Mouse (Mus musculus) liver, embryonic 16.5 days (tissue): ENCODE results near the gene Ephb6. TPM values are rescaled to one million over a fixed set of nuclear protein-coding genes. Genes with fewer than 3 reads are reported as not detected.
A peak's percentile ranks its signal among the peaks of the same experiment; 100 is the strongest.

Experiments
- ATAC-seq: fragments of 200-750 bp; cut with Nextera tagmentation; 2 replicates; pipeline ENCODE4 v1.8.0; 2017; ENCODE audit warnings: low read depth, mild to moderate bottlenecking, moderate number of reproducible peaks, moderate library complexity
- H3K27ac ChIP-seq: fragments of 300-500 bp; sonication (generic); 2 replicates; pipeline ENCODE4 v1.5.1; 2014; ENCODE audit warnings: mild to moderate bottlenecking, low read length
- H3K27me3 ChIP-seq: fragments of 300-500 bp; sonication (generic); 2 replicates; pipeline ENCODE4 v1.6.1; 2014; ENCODE audit warnings: low read depth, low read length, mixed read lengths; ENCODE audit not compliant: control insufficient read depth, insufficient read depth
- H3K36me3 ChIP-seq: fragments of 300-500 bp; sonication (generic); 2 replicates; pipeline ENCODE4 v1.6.1; 2014; ENCODE audit warnings: mild to moderate bottlenecking; ENCODE audit not compliant: control insufficient read depth, insufficient read depth
- H3K4me1 ChIP-seq: fragments of 300-500 bp; sonication (generic); 2 replicates; pipeline ENCODE4 v1.6.1; 2014; ENCODE audit warnings: low read depth, low read length, mixed read lengths; ENCODE audit not compliant: control insufficient read depth
- H3K4me2 ChIP-seq: fragments of 300-500 bp; sonication (generic); 2 replicates; pipeline ENCODE4 v1.6.1; 2014; ENCODE audit warnings: low read depth, low read length, mixed read lengths
- H3K4me3 ChIP-seq: fragments of 300-500 bp; sonication (generic); 2 replicates; pipeline ENCODE4 v1.5.1; 2014; ENCODE audit warnings: low read depth, mild to moderate bottlenecking, low read length
- H3K9ac ChIP-seq: fragments of 300-500 bp; sonication (generic); 2 replicates; pipeline ENCODE4 v1.6.1; 2014; ENCODE audit warnings: low read depth, low read length
- H3K9me3 ChIP-seq: fragments of 300-500 bp; sonication (generic); replicated peaks from 2 replicates; pipeline ENCODE4 v1.6.1; 2016; ENCODE audit warnings: low read length; ENCODE audit not compliant: control insufficient read depth
- WGBS: fragments of 180-500 bp; shearing (Covaris S2); extraction: QIAGEN DNeasy Blood & Tissue Kit; methylation state at CpG from one replicate; pipeline ENCODE4 v1.1.7; 2014; ENCODE audit not compliant: insufficient replicate concordance; 5-methylcytosine and 5-hydroxymethylcytosine counted together
- polyA plus RNA-seq: library from polyadenylated mRNA; unstranded; fragments of >200 nt; fragmentation: Nextera tagmentation; extraction: Ambion mirVana; gene quantifications from 2 replicates; pipeline ENCODE4 v1.2.1, GENCODE M21; 2015

Ephb6 gene
- polyA plus RNA-seq, 1 experiment from 2014 or later: 0.92 TPM

DNA sequence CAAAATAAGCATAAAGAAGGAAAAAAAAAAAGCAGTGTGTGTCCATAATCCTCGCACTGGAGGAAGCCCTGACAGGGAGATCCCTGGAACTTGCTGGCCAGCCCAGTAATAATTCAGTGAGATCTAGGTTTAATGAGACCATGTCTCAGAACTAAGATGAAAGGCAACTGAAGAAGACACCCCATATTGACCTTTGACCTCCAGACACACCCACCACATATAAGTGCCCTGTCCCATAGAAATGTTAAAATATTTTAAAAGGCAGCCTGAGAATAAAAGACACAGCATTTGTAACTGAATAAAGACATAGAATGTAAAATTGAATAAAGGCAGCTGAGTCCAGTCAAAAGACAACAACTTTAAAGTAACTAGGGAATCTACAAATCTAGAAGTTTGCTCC is 40.0 kb upstream of the Ephb6 start:
- no peak overlapping the region for H3K4me2 ChIP-seq
- WGBS: 60% methylated on average over 1 of the region's 1 CpGs
- H3K9me3 ChIP-seq: no peaks in the 10 kb centered on the region
- no peaks in the 10 kb centered on the region for H3K4me1 ChIP-seq
- H3K27me3 ChIP-seq: no peaks in the 10 kb centered on the region
- no peak for ATAC-seq
- no peak overlapping the region for H3K9ac ChIP-seq
- H3K4me3 ChIP-seq: no peak overlapping the region
- no peaks in the 10 kb centered on the region for H3K36me3 ChIP-seq
- H3K27ac ChIP-seq: no peak overlapping the region

DNA sequence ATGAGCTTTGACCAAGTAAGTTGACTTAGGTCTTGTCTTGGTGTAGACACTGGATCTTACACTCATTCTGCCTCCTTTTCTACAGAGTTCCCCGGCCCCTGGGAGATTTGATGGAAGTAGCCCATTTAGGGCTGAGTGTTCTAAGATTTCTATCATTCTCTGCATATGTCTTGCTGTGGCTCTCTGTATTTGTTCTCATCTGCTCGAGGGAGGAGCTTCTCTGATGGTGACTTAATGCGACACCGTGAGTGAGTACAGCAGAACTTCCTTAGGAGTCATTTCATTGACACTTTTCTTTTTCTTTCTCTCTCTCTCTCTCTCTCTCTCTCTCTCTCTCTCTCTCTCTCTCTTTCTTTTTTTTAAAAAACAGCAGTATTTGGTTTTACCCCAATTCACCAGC is 38.3 kb upstream of the Ephb6 start:
- Histone ChIP-seq H3K9me3 (no peaks in the 10 kb centered on the region), H3K36me3 (no peaks in the 10 kb centered on the region), H3K4me1 (no peaks in the 10 kb centered on the region), H3K4me3 (no peak overlapping the region), H3K4me2 (no peak overlapping the region), H3K27me3 (no peaks in the 10 kb centered on the region), H3K9ac (no peak overlapping the region), H3K27ac (no peak overlapping the region)
- WGBS: 69% methylated on average over 4 of the region's 4 CpGs
- ATAC-seq: no peak

DNA sequence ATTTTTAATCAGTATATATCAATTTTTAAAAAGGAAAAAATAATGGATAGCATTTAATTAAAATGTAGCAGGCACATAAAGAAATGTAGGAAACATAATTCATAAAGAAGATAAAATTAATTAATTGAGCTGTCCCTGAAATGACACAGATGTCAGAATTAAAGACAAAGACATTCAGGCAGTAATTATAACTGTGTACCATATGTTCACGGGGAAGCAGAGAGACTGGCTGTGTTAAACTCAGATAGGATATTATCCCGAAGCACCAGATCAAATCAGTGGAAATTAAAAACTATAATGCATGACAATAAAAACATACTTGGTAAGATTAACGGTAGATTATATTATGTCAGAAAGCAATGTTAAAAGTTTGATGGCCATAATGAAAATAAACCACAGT is 36.2 kb upstream of the Ephb6 start:
- no peak overlapping the region for H3K4me2 ChIP-seq
- H3K36me3 ChIP-seq: no peaks in the 10 kb centered on the region
- no peaks in the 10 kb centered on the region for H3K9me3 ChIP-seq
- no peak overlapping the region for H3K9ac ChIP-seq
- 64% methylated on average over 3 of the region's 3 CpGs for WGBS
- no peak for ATAC-seq
- no peaks in the 10 kb centered on the region for H3K4me1 ChIP-seq
- no peaks in the 10 kb centered on the region for H3K27me3 ChIP-seq
- no peak overlapping the region for H3K4me3 ChIP-seq
- no peak overlapping the region for H3K27ac ChIP-seq

DNA sequence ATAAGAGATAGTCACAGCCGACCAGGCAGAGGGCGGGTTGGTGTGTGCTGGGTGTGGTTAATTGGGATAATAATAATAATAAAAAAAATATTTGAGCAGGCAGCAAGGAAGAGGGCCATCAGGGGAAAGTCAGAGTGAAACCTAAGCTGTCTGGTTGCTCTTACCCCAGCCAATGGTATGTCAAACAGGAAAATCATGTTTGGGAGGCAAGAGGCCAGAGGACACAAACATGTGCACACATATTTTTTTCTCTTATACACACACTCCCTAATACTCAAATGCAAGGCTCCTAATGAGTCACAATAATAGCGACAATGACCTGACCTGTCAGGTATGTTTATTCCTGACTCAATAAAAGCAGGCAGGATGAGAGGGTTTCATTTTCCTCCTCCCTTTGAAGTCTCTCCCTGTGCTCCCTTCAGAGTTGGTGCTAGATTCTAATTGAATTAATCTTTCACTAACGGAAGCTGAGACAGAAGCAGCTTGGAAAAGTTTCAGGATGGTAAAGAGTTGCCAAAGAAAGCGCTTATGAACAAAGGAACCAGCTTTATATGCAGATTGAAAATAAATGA is 28.7 kb upstream of the Ephb6 start:
- H3K4me2 ChIP-seq: no peak overlapping the region
- H3K27me3 ChIP-seq: no peaks in the 10 kb centered on the region
- H3K4me3 ChIP-seq: no peak overlapping the region
- H3K4me1 ChIP-seq: no peaks in the 10 kb centered on the region
- ATAC-seq: no peak
- no peaks in the 10 kb centered on the region for H3K9me3 ChIP-seq
- H3K9ac ChIP-seq: no peak overlapping the region
- H3K27ac ChIP-seq: no peak overlapping the region
- no peaks in the 10 kb centered on the region for H3K36me3 ChIP-seq
- 47% methylated on average over 5 of the region's 5 CpGs for WGBS

DNA sequence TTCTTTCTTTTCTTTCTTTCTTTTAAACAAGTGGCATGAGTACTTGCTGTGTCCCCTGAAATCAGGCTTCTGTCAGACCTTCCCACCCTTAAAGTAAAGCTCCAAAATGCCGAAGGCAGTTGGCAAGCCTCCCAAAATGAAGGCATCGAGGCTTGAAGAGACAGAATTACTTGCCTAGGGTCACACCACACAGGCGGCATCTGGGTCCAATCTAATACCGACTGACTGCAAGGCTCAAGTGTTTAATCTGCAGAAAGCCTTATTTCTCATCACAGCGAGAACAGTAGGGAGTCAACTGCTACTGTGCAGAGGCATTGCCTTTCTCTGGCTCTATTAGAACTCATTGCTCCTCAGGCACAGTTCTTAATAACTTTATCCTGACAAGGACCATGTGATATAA is 28.0 kb upstream of the Ephb6 start:
- Histone ChIP-seq H3K9ac (no peak overlapping the region), H3K9me3 (no peaks in the 10 kb centered on the region), H3K36me3 (no peaks in the 10 kb centered on the region), H3K27me3 (no peaks in the 10 kb centered on the region), H3K4me1 (no peaks in the 10 kb centered on the region), H3K4me2 (no peak overlapping the region), H3K27ac (no peak overlapping the region), H3K4me3 (no peak overlapping the region)
- 52% methylated on average over 5 of the region's 5 CpGs for WGBS
- no peak for ATAC-seq

DNA sequence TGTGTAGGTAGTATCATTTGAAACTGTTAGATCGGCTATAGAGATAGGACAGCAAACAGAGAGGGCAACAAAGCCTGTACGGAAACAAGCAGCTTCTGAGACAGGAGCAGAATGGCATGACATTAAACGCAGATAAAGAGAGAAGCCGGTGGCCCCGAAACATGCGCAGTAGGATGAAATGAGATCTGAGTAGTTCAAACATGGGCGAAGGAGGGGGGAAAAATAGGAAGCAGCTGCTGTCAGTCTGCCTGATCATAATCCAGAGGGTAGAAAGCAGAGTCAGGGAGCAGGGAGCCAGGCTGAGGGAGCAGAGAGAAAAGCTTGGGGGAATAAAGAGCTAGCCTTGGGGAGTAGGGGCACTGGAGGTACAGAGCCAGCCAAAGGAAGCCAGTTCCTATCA is 24.0 kb upstream of the Ephb6 start:
- WGBS: 48% methylated on average over 7 of the region's 7 CpGs
- H3K27ac ChIP-seq: no peak overlapping the region
- no peaks in the 10 kb centered on the region for H3K9me3 ChIP-seq
- no peak for ATAC-seq
- no peaks in the 10 kb centered on the region for H3K27me3 ChIP-seq
- no peak overlapping the region for H3K4me2 ChIP-seq
- no peaks in the 10 kb centered on the region for H3K36me3 ChIP-seq
- no peak overlapping the region for H3K9ac ChIP-seq
- H3K4me1 ChIP-seq: no peaks in the 10 kb centered on the region
- H3K4me3 ChIP-seq: no peak overlapping the region

DNA sequence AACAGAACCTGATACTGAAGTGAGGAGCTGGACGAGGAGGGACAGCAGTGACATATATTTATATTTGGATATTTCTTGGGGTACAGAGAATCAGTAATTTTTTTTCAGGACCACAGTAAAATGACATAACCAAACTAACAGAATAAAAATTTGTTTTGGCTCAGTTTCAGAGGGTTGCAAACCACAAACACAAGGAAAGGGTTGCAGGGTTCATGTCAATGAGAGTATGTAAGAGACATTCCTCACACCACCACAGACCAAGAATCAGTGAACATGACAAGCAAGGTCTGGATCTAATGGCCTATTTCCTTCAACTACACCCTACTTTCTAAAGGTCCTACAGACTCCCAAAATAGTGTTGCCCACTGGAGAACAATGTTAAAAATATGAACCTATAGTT is 23.1 kb upstream of the Ephb6 start:
- Histone ChIP-seq H3K36me3 (no peaks in the 10 kb centered on the region), H3K4me2 (no peak overlapping the region), H3K4me1 (no peaks in the 10 kb centered on the region), H3K27ac (no peak overlapping the region), H3K4me3 (no peak overlapping the region), H3K9ac (no peak overlapping the region), H3K27me3 (no peaks in the 10 kb centered on the region), H3K9me3 (no peaks in the 10 kb centered on the region)
- WGBS: 66% methylated on average over 1 of the region's 1 CpGs
- no peak for ATAC-seq

DNA sequence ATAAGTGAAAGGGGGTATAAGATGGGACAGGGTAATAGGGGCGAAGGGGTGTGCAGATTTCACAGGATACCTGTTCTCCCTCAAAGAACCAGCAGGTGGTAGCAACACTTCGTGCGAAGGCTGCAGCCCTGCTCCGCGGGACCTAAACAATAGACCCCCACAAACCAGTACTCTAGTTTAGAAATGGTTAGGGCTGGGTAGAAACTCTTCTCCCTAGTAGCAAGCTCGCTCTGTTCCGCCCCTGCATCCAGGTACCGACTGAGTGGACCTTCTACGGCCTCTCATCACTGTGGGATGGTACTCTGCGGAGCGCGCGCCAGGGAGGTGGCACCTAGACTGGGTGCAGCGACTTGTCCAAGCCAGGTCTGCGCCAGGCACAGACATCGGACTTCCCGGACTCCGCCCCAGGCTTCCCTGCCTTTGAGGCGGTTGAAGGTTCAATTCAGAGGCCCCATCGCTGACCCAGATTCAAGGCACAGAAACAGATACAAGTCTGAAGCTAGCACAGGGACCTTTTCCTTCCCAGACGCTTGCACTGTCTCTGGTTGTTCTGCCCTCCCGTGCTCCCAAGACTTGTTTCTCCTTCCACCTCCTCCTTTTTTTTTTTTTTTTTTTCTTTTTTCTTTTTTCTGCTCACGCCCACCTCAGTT is 756 bp upstream of the Ephb6 start:
- Histone ChIP-seq H3K27me3 (peaks cover 10% of the 10 kb centered on the region), H3K4me3 (peak overlapping the region; percentile 68), H3K4me1 (peaks cover 4% of the 10 kb centered on the region; the same call in 1 of the 2 replicates), H3K36me3 (no peaks in the 10 kb centered on the region), H3K4me2 (peak overlapping the region; percentile 81), H3K9me3 (no peaks in the 10 kb centered on the region), H3K9ac (peak overlapping the region; percentile 47; the same call in 1 of the 2 replicates), H3K27ac (no peak overlapping the region)
- WGBS: 1% methylated on average over 23 of the region's 23 CpGs
- ATAC-seq: peak; percentile 35; the same call in 1 of the 2 replicates

DNA sequence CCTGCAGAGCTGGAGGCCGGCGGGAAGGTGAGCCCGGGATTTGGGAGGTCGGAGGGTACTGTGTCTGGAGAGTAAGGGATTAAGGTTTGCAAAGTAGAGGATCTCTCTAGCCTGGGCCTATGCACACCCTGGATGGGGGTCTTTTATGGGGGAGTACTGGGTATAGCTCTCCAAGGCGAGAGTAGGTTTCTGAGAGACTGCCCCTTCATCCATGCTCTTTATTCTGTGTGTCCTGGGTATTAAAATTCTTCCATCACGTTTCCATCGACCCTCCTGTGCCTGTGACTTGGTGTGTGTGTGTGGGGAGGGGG is 467 bp downstream of the Ephb6 start:
- H3K4me2 ChIP-seq: peak overlapping the region; percentile 81
- H3K4me1 ChIP-seq: peaks cover 4% of the 10 kb centered on the region; the same call in 1 of the 2 replicates
- peak overlapping the region; percentile 68 for H3K4me3 ChIP-seq
- no peaks in the 10 kb centered on the region for H3K36me3 ChIP-seq
- 4% methylated on average over 7 of the region's 7 CpGs for WGBS
- H3K9me3 ChIP-seq: no peaks in the 10 kb centered on the region
- H3K27me3 ChIP-seq: peaks cover 10% of the 10 kb centered on the region
- H3K9ac ChIP-seq: peak overlapping the region; percentile 36
- no peak for ATAC-seq
- H3K27ac ChIP-seq: no peak overlapping the region
